Mouse (Mus musculus) cerebellum, postnatal 14 days (tissue): ENCODE results near the gene Zfp518a.

ENCODE experiments used
- DNase-seq, 2 experiments: peaks; one replicate each; pipeline ENCODE4 v3.0.0; 2021; ENCODE audit warnings: mixed read lengths in 2 of 2

The Zfp518a gene

DNA sequence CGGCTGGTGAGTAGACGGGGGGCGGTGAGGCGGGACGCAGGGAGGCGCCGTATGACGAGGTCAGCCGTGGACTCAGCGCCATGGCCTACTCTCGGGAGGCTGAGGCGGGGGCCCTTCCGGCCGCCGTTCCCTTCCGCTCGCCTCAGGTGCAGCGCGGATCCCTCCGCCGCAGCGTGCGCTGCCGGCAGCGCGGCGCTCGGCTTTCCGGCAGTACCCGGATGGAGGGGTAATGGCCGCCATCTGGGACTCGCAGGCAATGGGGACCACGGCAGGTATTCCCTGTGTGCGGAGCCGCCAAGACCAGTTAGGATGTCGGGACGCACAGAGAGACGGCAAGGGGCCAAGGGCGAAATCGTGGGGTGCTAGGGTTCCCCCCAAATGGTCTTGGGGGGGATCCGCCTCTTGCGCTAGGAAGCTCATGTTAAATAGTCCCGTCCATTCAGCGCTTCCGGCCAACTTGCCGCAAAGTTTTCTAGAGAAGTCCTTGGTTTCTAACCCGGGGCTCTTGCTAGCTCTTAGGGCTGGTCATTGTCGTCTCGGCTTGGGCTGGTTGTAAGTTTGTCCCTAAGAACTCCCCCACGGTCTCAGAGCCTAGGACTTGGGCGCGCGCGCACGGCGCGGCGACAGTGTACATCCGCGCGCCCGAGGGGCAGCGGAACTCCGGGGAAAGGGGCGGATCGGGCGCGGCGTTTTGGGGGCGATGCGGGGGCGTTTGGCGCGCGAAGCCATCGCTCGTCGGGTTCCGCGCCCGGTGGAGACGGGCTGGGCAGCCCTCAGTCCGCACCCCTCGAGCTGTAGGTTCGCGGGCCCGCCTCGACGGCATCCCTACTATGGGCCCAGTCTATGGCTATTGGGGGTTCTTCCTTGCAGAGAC lies at the start of gene Zfp518a:
TSS of gene Zfp518a (plus strand) at position 187 of the 874 bp plus-strand sequence.
- DNase-seq, result peak; percentile 94

GRCm38 (mm10) chr19:40844731-40845130 lies 49.8 kb upstream of the Zfp518a start:
- no peak for DNase-seq

- DNase-seq, result no peak
Measured at GRCm38 (mm10) chr19:40849391-40849790, 45.1 kb upstream of the Zfp518a start.

DNA sequence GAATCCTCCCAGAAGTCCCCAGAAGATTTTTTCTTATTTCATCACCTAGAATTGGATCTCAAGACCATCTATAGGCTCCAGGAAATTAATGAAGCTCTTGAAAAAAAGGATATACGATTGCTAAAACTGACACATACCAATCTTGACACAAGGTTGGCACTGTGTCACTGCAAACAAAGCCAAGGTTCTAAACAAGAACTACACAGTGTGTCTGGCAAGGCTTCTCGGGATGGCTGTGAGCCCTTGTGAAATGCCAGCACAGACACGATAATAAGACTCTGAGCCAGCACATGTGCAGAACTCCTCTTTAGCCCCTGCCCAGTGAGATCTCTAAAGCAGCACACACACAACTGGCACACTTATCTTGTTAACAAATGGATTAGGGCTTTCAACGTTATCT lies 35.0 kb upstream of the Zfp518a start:
- peak; percentile 76 to 83 for DNase-seq

- no peak for DNase-seq
Measured at GRCm38 (mm10) chr19:40868284-40868683, 26.2 kb upstream of the Zfp518a start.

DNA sequence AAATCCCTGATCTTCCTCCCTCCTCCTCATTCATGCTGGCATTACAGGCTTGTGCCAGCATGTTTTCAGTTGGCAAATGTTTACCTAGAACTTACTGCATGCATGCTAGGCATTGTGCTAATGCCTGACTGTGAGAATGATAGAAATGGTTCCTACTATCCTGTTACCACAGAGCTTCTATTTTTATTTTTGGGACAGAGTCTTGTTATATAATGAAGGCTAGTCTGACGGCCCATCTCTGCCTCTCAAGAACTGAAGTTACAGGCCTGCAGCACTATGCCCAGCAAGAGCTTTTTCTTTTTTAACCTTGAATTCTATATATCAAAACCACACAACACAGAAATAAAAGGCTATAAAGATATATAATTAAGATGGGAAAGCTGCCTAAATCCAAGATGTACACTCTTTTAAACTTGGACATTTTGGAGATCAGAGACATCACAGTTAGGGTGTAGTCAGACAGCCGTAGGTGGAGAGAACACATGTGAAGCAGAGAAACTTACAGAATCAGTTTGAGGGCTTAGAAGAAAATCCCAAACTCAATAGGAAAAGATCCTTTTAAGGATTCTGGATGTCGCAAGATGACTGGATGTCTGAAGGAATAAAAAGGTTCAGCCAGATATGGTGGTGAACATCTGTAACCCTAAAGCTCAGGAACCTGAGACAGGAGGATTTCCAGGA lies 24.9 kb upstream of the Zfp518a start:
- DNase-seq, result no peak

DNA sequence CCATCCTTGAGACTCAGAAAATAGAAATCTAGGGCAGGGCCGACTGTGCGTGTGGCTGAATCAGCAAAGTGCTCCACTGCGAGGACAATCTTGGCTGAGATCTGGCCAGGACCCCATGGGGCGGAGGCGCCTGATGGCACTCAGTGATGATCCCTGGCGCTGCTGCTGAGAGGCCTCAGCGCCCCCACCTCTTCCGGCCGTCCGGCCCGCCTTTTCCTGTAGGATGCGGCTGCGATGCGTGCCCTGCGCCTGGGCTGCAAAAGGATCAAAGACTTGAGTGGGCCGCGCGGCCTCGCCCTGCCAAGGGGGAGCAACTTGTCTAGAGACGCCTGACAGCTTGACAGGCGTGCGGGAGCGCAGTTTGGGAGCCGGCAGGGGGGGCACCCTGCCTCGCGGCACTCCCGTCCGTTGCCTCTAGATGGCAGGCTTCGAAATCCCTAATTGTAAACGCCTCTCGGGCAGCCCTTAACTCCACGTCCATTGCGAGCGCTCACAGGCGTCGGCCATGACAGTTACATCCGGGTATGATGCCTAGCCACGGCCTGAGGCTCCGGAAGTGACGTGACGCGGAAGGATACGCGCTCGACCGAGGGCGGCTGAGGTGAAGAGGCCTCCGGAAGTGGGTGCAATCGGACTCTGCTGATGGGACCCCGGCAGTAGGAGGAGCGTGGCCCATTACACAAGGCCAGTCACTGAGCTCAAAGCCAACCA lies 21.4 kb upstream of the Zfp518a start:
- peak; percentile 95 to 97 for DNase-seq

DNA sequence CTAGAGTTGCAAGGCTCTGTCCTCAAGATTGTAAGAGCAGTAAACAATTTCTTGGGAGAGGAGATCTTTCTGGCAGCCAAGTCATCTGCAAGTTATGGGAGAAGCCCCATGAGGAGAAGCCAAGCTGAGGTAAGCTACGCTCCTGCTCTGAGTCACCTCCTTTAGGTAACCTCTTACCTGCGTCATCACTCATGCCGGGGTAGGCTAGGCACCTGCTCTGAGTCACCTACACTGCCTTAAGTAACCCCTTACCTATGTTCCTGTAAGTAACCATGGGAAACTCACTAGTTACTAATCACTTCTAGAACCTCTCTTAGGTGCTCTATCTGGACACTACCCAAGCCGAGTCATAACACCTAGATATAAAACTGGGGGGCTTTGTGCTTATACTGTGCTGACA lies 12.8 kb upstream of the Zfp518a start:
- DNase-seq, result no peak

- no peak for DNase-seq
Measured at GRCm38 (mm10) chr19:40888887-40889286, 5.6 kb upstream of the Zfp518a start.

DNA sequence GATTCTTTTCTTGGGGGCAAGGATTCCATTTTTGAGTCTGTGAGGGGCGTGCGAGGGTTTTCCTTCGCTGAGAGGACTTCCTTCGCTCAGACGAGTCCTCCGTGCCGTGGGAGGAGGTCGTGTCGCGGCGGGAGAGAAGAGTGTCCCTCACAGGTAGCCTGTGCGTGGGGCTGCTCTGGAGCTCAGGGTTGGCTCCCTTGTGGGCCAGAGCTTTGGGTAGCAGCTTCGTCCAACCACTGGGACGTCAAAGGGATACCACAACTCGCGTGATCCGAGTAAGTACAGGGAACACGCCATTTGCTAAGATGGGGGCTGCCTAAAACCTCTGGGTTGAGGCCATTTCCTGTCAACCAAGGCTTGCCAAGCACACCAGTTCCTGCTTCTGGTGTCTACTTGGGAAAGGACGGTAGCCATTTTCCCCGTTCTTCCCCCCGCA lies 416 bp upstream of the Zfp518a start:
- no peak for DNase-seq

- DNase-seq, result no peak
Measured at GRCm38 (mm10) chr19:40895393-40895703, 843 bp downstream of the Zfp518a start.

- DNase-seq, result no peak
Measured at GRCm38 (mm10) chr19:40931581-40932369, 37.3 kb downstream of the Zfp518a start.

DNA sequence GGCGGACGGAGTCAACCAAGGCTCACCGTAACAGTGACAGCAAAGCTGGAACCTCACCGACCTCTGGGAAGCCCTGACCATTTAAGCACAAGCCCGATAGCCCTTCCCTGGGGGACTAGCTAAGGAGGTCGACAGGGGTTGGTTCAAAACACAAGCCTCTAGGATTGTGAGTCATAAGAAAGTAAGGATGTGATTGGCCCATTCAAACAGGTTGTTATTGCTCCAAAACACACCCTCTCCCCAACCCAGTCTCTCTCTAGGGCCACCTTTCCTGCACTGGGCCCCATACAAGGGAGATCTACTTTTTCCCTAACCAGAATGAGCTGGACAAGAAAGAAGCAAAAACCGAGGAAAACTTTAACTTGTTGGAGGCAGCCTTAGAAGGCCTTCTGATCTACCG lies 40.9 kb downstream of the Zfp518a start:
- DNase-seq, result no peak

DNA sequence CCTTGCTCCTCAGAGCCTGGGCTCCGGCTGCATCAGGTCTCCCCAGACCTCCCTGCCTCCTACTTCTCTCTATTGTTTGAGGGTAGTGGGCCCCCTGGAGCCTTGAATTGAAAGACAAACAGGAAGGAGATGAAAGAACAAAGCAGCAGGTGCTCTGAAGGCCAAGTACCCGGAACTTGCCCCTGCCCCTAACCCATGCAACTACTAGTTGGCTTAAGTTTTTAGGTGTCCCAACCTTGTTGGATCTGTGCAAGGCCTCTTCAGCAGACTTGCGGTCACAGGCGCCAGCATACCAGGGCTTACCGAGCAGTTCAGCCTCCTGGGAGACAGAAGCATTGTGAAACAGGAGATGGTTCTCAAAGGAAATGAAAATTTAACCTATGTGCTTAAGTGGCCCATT lies 41.5 kb downstream of the Zfp518a start:
- no peak for DNase-seq

DNA sequence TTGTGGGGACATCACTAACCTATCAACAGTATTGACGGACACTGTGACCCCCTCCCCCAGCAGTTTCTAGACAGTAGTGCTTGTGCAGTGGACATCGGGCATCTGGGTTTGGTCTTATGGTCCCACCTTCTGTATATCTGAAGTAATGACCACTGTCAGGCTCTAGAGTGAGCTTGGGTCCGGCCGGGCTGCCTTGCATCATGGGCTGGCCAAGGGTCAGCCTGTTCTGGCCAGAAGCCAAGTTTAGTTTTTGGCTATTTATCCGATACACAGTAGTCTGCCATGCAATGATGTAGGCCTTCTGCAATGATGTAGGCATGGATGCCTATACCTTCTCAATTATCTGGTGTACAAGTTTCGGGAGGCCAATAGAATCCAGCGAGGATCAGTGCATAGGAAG lies 49.0 kb downstream of the Zfp518a start:
- DNase-seq, result no peak

DNA sequence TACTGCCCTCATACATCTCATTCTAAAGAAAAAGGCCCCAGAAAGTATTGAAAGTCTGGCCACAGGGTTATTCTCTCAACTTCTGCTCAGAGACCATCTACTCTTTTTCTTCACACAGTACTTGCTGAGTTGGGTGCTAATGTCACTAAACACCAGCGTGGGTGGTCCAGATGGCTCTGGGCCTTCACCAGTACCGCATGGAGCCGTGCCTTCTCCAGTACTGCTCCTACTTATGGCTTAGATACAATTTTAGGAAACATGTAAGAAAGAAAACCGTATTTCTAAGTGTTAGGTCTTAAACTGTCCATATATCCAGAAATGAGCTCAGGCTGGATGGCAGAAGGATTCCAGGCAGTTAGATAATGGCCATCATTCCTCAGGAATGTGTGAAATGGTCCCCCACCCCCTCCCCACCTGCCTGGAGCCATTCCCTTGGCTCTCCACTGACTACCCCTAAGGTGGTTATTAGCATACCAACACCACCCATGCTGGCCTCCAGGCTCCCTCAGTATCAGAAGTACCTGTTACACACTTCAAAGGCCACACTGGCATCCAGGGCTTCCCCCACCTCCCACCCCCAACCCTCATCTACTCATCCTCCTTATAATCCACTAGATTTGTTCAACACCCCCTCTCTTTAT lies 52.6 kb downstream of the Zfp518a start:
- DNase-seq, result no peak

- no peak for DNase-seq
Measured at GRCm38 (mm10) chr19:40958981-40959380, 64.5 kb downstream of the Zfp518a start.

DNA sequence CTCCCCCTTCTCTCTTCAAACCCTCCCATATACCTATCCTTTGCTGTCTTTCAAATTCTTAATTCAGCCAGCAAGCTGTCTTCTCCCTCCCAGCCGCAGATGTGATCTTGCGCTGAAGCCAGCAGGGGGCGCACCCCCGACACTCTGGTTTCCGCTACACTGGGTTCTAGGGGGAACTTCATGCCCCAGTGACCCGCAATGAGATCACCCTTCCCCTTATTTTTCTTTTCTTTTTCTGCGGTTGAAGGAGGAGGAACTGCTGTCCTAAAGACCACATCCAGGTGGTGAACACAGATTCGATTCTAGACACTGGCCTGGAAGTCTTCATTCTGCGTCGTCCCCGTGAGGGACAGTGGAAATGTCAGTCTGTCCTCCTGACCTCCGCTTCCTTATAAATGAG lies 68.5 kb downstream of the Zfp518a start:
- peak; percentile 41 to 56 for DNase-seq

DNA sequence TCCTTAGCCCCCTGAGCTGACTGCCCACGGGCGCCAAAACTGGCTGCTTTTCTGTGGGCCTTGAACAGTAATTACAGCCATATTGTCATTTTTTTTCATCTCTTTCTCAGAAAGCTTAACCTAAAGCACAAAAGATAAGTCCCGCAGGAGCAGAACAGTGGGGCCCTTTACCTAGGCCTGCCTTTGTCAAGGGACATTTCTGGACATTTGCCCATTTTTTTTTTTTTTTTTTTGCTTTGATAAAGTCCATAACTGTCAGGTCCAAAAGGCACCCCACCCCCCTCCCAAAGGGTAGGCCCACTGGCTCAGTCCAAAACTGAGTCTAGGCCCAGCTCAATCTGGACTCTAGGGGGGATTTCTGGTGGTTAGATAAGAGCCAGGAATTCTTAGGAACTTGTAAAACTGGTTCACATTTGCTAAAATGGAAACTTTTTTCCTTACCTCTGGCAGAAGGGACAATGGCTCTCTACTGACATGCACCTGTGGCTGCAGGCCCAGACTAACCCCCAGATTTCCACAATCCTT lies 69.9 kb downstream of the Zfp518a start:
- no peak for DNase-seq

- no peak for DNase-seq
Measured at GRCm38 (mm10) chr19:40964936-40965850, 70.7 kb downstream of the Zfp518a start.
